Mouse (Mus musculus) lung, embryonic 15.5 days (tissue): ENCODE results near the gene Krtap1-3. TPM values are rescaled to one million over a fixed set of nuclear protein-coding genes. Genes with fewer than 3 reads are reported as not detected.

ENCODE experiments used
- ATAC-seq: fragments of 200-750 bp; cut with Nextera tagmentation; 2 replicates; pipeline ENCODE4 v1.8.0; 2017; ENCODE audit warnings: moderate number of reproducible peaks, borderline replicate concordance; ENCODE audit not compliant: low FRiP score, low TSS enrichment; ENCODE audit errors: extremely low read depth
- H3K27ac ChIP-seq: fragments of 300-500 bp; sonication (generic); 2 replicates; pipeline ENCODE4 v1.5.1; 2015; ENCODE audit warnings: moderate library complexity, mild to moderate bottlenecking, inconsistent platforms
- H3K27me3 ChIP-seq: fragments of 300-500 bp; sonication (generic); 2 replicates; pipeline ENCODE4 v1.6.1; 2015; ENCODE audit warnings: inconsistent platforms
- H3K36me3 ChIP-seq: fragments of 300-500 bp; sonication (generic); 2 replicates; pipeline ENCODE4 v1.6.1; 2015; ENCODE audit warnings: inconsistent platforms
- H3K4me1 ChIP-seq: fragments of 300-500 bp; sonication (generic); 2 replicates; pipeline ENCODE4 v1.6.1; 2015; ENCODE audit warnings: inconsistent platforms
- H3K4me2 ChIP-seq: fragments of 300-500 bp; sonication (generic); 2 replicates; pipeline ENCODE4 v1.6.1; 2015; ENCODE audit warnings: inconsistent platforms, mild to moderate bottlenecking, moderate library complexity
- H3K4me3 ChIP-seq: fragments of 300-500 bp; sonication (generic); 2 replicates; pipeline ENCODE4 v1.5.1; 2015; ENCODE audit warnings: mild to moderate bottlenecking, inconsistent platforms
- H3K9ac ChIP-seq: fragments of 300-500 bp; sonication (generic); 2 replicates; pipeline ENCODE4 v1.6.1; 2015; ENCODE audit warnings: inconsistent platforms
- H3K9me3 ChIP-seq: fragments of 300-500 bp; sonication (generic); 2 replicates; pipeline ENCODE4 v1.6.1; 2016; ENCODE audit warnings: inconsistent platforms
- WGBS: fragments of 180-500 bp; shearing (Covaris S2); methylation state at CpG from one replicate; pipeline ENCODE4 v1.1.7; 2015; 5-methylcytosine and 5-hydroxymethylcytosine counted together
- polyA plus RNA-seq: library from polyadenylated mRNA; unstranded; fragments of >200 nt; fragmentation: Nextera tagmentation; extraction: Ambion mirVana; gene quantifications from 2 replicates; pipeline ENCODE4 v1.2.1, GENCODE M21; 2015

Gene Krtap1-3
- polyA plus RNA-seq, 1 experiment from 2014 or later, result not detected

DNA sequence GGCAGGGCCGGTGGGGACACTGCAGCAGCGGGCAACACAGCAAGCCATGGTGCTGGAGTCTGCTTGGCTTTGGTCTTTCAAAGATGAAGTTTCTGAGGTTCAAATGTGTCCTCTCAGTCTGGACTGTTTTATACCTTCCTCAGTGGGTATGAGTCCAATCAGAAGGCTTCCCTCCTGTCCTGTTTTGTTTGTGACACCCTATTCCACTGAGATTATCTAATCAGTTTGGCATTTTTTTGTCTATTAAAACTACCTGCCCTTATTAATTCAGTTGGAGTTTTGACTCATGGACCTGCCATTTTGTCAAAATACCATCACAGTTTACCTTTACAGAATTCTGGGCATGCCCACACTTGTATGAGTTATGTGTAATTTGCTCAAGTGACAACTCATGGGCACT lies 34.4 kb downstream of the Krtap1-3 start, which contains the start of gene Krtap3-2:
TSS of gene Krtap3-2 (minus strand) at position 101 of the 400 bp plus-strand sequence.
- no peaks in the 10 kb centered on the region for H3K9me3 ChIP-seq
- H3K9ac ChIP-seq, result no peak within 1 kb of the TSS
- no peak within 1 kb of the TSS for H3K27ac ChIP-seq
- H3K36me3 ChIP-seq, result no peaks in the 10 kb centered on the region
- H3K4me3 ChIP-seq, result no peak within 1 kb of the TSS
- H3K4me1 ChIP-seq, result no peaks in the 10 kb centered on the region
- 73% methylated on average over 2 of the region's 2 CpGs for WGBS
- H3K4me2 ChIP-seq, result no peak within 1 kb of the TSS
- ATAC-seq, result no peak
- H3K27me3 ChIP-seq, result no peaks in the 10 kb centered on the region

DNA sequence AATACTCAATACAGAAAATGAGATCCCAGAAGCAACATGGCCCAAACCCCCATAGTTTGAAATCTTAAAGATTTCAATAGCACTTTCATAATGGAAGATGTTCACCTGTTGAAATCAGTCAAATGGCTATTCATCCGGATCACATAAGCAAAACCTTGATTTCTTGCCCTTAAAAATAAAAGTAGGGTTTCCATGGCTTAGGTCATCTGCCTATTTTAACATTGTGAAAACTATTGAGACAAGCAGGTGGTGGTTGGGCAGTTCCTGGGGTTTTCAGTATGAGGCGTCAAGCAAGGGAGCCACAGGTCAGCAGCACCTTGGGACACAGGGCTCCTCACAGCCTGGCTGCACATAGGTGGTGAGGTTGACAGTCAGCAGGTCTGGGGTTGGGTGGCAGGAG lies 34.9 kb downstream of the Krtap1-3 start:
- H3K27ac ChIP-seq, result no peak overlapping the region
- no peak overlapping the region for H3K4me2 ChIP-seq
- 82% methylated on average over 2 of the region's 2 CpGs for WGBS
- no peaks in the 10 kb centered on the region for H3K4me1 ChIP-seq
- H3K9me3 ChIP-seq, result no peaks in the 10 kb centered on the region
- H3K4me3 ChIP-seq, result no peak overlapping the region
- H3K9ac ChIP-seq, result no peak overlapping the region
- ATAC-seq, result no peak
- no peaks in the 10 kb centered on the region for H3K27me3 ChIP-seq
- no peaks in the 10 kb centered on the region for H3K36me3 ChIP-seq

GRCm38 (mm10) chr11:99550765-99551164 lies 40.4 kb downstream of the Krtap1-3 start, which contains the start of gene Krtap3-3:
Gene Krtap3-3 (minus strand): TSS chr11:99550865.
- WGBS, result 59% methylated on average over 4 of the region's 4 CpGs

DNA sequence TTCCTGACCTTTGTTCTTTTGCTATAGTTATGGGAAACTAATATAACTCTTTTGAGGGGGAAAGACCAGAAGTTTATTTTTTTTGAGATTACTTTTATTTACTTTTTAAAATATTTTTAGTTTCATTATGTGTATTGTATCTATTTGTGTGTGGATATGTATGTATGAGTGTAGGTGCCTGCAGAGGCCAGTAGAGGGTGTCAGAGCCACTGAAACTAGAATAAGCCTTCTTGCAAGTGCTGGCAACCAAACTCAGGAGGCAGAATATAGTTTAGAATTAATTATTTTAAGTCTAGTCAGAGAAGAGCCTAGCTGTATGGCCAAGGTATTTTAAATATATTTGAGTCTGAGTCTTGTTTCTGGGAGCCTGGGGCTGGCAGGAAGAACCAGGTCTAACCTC lies 43.2 kb downstream of the Krtap1-3 start:
- H3K27me3 ChIP-seq, result no peaks in the 10 kb centered on the region
- no peaks in the 10 kb centered on the region for H3K4me1 ChIP-seq
- no peak overlapping the region for H3K9ac ChIP-seq
- ATAC-seq, result no peak
- no peak overlapping the region for H3K4me2 ChIP-seq
- no peak overlapping the region for H3K4me3 ChIP-seq
- no peaks in the 10 kb centered on the region for H3K36me3 ChIP-seq
- H3K27ac ChIP-seq, result no peak overlapping the region
- no peaks in the 10 kb centered on the region for H3K9me3 ChIP-seq

More at GRCm38 (mm10) chr11:99550765-99551164, 40.4 kb downstream of the Krtap1-3 start, which contains the start of gene Krtap3-3:
- Histone ChIP-seq H3K27ac (no peak within 1 kb of the TSS), H3K9me3 (no peaks in the 10 kb centered on the region), H3K4me2 (no peak within 1 kb of the TSS), H3K4me1 (no peaks in the 10 kb centered on the region), H3K9ac (no peak within 1 kb of the TSS), H3K4me3 (no peak within 1 kb of the TSS), H3K36me3 (no peaks in the 10 kb centered on the region), H3K27me3 (no peaks in the 10 kb centered on the region)
- no peak for ATAC-seq

Other genes starting within 250 kb of the Krtap1-3 start
- gene Krt27, start 240.2 kb downstream of the Krtap1-3 start, polyA plus RNA-seq, result not detected in 2 replicates
- gene Krt28, start 216.4 kb downstream of the Krtap1-3 start, polyA plus RNA-seq, result 0.15 and 0.25 TPM in 2 replicates
- 20.4 and 20.9 TPM in 2 replicates for gene Krt10, start 202.0 kb downstream of the Krtap1-3 start, polyA plus RNA-seq
- 0.07 TPM in 1 of 2 replicates, not detected in the other for gene Krt12, start 169.1 kb downstream of the Krtap1-3 start, polyA plus RNA-seq
- gene Krt20, start 153.2 kb downstream of the Krtap1-3 start, polyA plus RNA-seq, result 0.29 and 0.39 TPM in 2 replicates
- 3.9 and 5.1 TPM in 2 replicates for gene Krt23, start 98.2 kb downstream of the Krtap1-3 start, polyA plus RNA-seq
- not detected in 2 replicates for gene Krt39, start 70.0 kb downstream of the Krtap1-3 start, polyA plus RNA-seq
- not detected in 2 replicates for gene Krt40, start 48.2 kb downstream of the Krtap1-3 start, polyA plus RNA-seq
- not detected in 2 replicates for gene Krtap3-3, start 40.5 kb downstream of the Krtap1-3 start, polyA plus RNA-seq
- not detected in 2 replicates for gene Krtap3-2, start 34.5 kb downstream of the Krtap1-3 start, polyA plus RNA-seq
- not detected in 2 replicates for gene Gm11939, start 31.9 kb downstream of the Krtap1-3 start, polyA plus RNA-seq
- not detected in 2 replicates for gene Krtap3-1, start 24.7 kb downstream of the Krtap1-3 start, polyA plus RNA-seq
- gene Krtap1-5, start 10.3 kb downstream of the Krtap1-3 start, polyA plus RNA-seq, result not detected in 2 replicates
- not detected in 2 replicates for gene Krtap1-4, start 7.7 kb downstream of the Krtap1-3 start, polyA plus RNA-seq
- gene Krtap9-3, start 6.8 kb upstream of the Krtap1-3 start, polyA plus RNA-seq, result not detected in 2 replicates
- gene Gm11938, start 12.0 kb upstream of the Krtap1-3 start, polyA plus RNA-seq, result not detected in 2 replicates
- gene Gm11937, start 18.9 kb upstream of the Krtap1-3 start, polyA plus RNA-seq, result not detected in 2 replicates
- not detected in 2 replicates for gene Krtap2-4, start 23.5 kb upstream of the Krtap1-3 start, polyA plus RNA-seq
- gene Gm11562, start 29.1 kb upstream of the Krtap1-3 start, polyA plus RNA-seq, result not detected in 2 replicates
- not detected in 2 replicates for gene Krtap4-1, start 36.9 kb upstream of the Krtap1-3 start, polyA plus RNA-seq
- not detected in 2 replicates for gene Krtap4-2, start 43.7 kb upstream of the Krtap1-3 start, polyA plus RNA-seq
- not detected in 2 replicates for gene Krtap4-7, start 52.8 kb upstream of the Krtap1-3 start, polyA plus RNA-seq
- not detected in 2 replicates for gene Gm11555, start 58.9 kb upstream of the Krtap1-3 start, polyA plus RNA-seq
- gene Gm11563, start 67.6 kb upstream of the Krtap1-3 start, polyA plus RNA-seq, result not detected in 2 replicates
- gene Krtap4-6, start 74.6 kb upstream of the Krtap1-3 start, polyA plus RNA-seq, result not detected in 2 replicates
- not detected in 2 replicates for gene Gm14190, start 99.4 kb upstream of the Krtap1-3 start, polyA plus RNA-seq
- not detected in 2 replicates for gene Gm14180, start 143.0 kb upstream of the Krtap1-3 start, polyA plus RNA-seq
- not detected in 2 replicates for gene Gm11595, start 181.6 kb upstream of the Krtap1-3 start, polyA plus RNA-seq
- gene Krtap4-8, start 189.4 kb upstream of the Krtap1-3 start, polyA plus RNA-seq, result not detected in 2 replicates
- not detected in 2 replicates for gene Krtap4-9, start 193.9 kb upstream of the Krtap1-3 start, polyA plus RNA-seq
- not detected in 2 replicates for gene Gm11596, start 202.1 kb upstream of the Krtap1-3 start, polyA plus RNA-seq
- gene Gm11569, start 207.6 kb upstream of the Krtap1-3 start, polyA plus RNA-seq, result not detected in 2 replicates
- not detected in 2 replicates for gene Gm11554, start 213.1 kb upstream of the Krtap1-3 start, polyA plus RNA-seq
- gene Krtap4-13, start 218.6 kb upstream of the Krtap1-3 start, polyA plus RNA-seq, result not detected in 2 replicates
- not detected in 2 replicates for gene Gm11564, start 224.3 kb upstream of the Krtap1-3 start, polyA plus RNA-seq
- gene 2300003K06Rik, start 246.7 kb upstream of the Krtap1-3 start, polyA plus RNA-seq, result not detected in 2 replicates